15 mouse cellular contexts compared by ENCODE assay signal in the genomic region with DNA sequence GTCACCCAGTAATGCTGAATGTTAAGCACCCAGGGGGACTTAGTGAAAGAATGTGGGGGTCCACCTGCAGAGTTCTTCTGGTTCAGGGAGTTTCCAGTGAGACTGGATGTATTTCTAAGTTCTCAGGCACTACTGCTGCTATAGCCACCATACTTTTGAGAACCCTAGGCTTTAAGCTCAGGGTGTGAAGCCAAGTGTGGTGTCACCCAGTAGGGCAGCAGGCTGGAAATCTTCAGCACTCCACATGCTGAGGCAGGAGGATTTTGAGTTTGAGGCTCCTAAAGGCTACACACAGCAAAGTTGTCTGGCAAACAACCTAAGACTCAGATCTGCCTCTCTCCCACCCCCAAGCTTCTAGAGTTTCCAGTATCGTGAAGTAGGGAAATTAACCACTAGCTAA. TPM values are rescaled to one million over a fixed set of nuclear protein-coding genes. Genes with fewer than 3 reads are reported as not detected.
DNase-seq lines count a peak whose midpoint lies in the region; ATAC-seq and TF ChIP-seq lines count a peak whose summit lies in the region.
"Had no signal": no experiment of that assay in that cellular context is flagged by ENCODE, and none has a peak within 500 bp of the region (broad histone marks: within the 10 kb centered on the region; RNA-seq: fewer than 3 reads in every experiment).

No protein-coding gene starts in this region.

- H3K9me3 ChIP-seq in hindbrain, embryonic 14.5 days (ENCODE audit: control insufficient read depth, low read length), result no peaks in the 10 kb centered on the region
- no peaks in the 10 kb centered on the region for H3K9me3 ChIP-seq in hindbrain, embryonic 12.5 days (replicated peaks)
- H3K9me3 ChIP-seq in neural tube, embryonic 12.5 days, result no peaks in the 10 kb centered on the region
- no peaks in the 10 kb centered on the region for H3K9me3 ChIP-seq in hindbrain, postnatal 0 days (ENCODE audit: low read length)
- H3K9me3 ChIP-seq in neural tube, embryonic 14.5 days (ENCODE audit: control insufficient read depth, low read length), result no peaks in the 10 kb centered on the region
- H3K9me3 ChIP-seq: midbrain, embryonic 12.5 days had no signal

- 0 out of 2 replicates have a peak, but pooled peaks cover 12% of the 10 kb centered on the region for H3K4me1 ChIP-seq in hindbrain, embryonic 14.5 days (replicated peaks; ENCODE audit: control insufficient read depth, insufficient read depth, low read length)
- H3K4me1 ChIP-seq in hindbrain, embryonic 12.5 days, result peaks cover 9% of the 10 kb centered on the region
- H3K4me1 ChIP-seq in neural tube, embryonic 12.5 days, result peaks cover 12% of the 10 kb centered on the region
- H3K4me1 ChIP-seq in hindbrain, postnatal 0 days (ENCODE audit: insufficient read depth, low read length), result no peaks in the 10 kb centered on the region
- peaks cover 6% of the 10 kb centered on the region; the same call in 1 of the 2 replicates for H3K4me1 ChIP-seq in neural tube, embryonic 14.5 days (ENCODE audit: control insufficient read depth, insufficient read depth, low read length)

- H3K4me3 ChIP-seq in hindbrain, embryonic 14.5 days (replicated peaks; ENCODE audit: low read length), result no peak overlapping the region
- no peak overlapping the region for H3K4me3 ChIP-seq in hindbrain, embryonic 12.5 days
- H3K4me3 ChIP-seq in neural tube, embryonic 12.5 days, result no peak overlapping the region
- H3K4me3 ChIP-seq in hindbrain, postnatal 0 days (ENCODE audit: low read length), result no peak overlapping the region
- H3K4me3 ChIP-seq in neural tube, embryonic 14.5 days (ENCODE audit: low read depth, low read length), result peak overlapping the region; percentile 59; the same call in 1 of the 2 replicates

- H3K36me3 ChIP-seq in hindbrain, embryonic 14.5 days (replicated peaks; ENCODE audit: control insufficient read depth, insufficient read depth), result no peaks in the 10 kb centered on the region
- 0 out of 2 replicates have a peak, but pooled peaks cover 2% of the 10 kb centered on the region for H3K36me3 ChIP-seq in hindbrain, embryonic 12.5 days
- no peaks in the 10 kb centered on the region for H3K36me3 ChIP-seq in neural tube, embryonic 12.5 days
- no peaks in the 10 kb centered on the region for H3K36me3 ChIP-seq in hindbrain, postnatal 0 days (ENCODE audit: insufficient read depth, low read length)
- no peaks in the 10 kb centered on the region for H3K36me3 ChIP-seq in neural tube, embryonic 14.5 days (ENCODE audit: control insufficient read depth, insufficient read depth, low read length)
- H3K36me3 ChIP-seq: midbrain, embryonic 12.5 days had no signal

- no peaks in the 10 kb centered on the region for H3K27me3 ChIP-seq in hindbrain, embryonic 14.5 days (ENCODE audit: control insufficient read depth, insufficient read depth, low read length)
- H3K27me3 ChIP-seq in hindbrain, embryonic 12.5 days, result 0 out of 2 replicates have a peak, but pooled peaks cover 3% of the 10 kb centered on the region
- H3K27me3 ChIP-seq in neural tube, embryonic 12.5 days (replicated peaks), result no peaks in the 10 kb centered on the region
- no peaks in the 10 kb centered on the region for H3K27me3 ChIP-seq in hindbrain, postnatal 0 days (ENCODE audit: insufficient read depth, low read length)
- H3K27me3 ChIP-seq in neural tube, embryonic 14.5 days (ENCODE audit: control insufficient read depth, insufficient read depth, low read length), result no peaks in the 10 kb centered on the region

- H3K4me2 ChIP-seq in hindbrain, embryonic 14.5 days (replicated peaks), result peak overlapping the region; percentile 76; the same call in 1 of the 2 replicates
- H3K4me2 ChIP-seq in hindbrain, embryonic 12.5 days (replicated peaks), result no peak overlapping the region
- peak overlapping the region; percentile 89; the same call in 1 of the 2 replicates for H3K4me2 ChIP-seq in neural tube, embryonic 12.5 days (replicated peaks)
- peak overlapping the region; percentile 92; the same call in 1 of the 2 replicates for H3K4me2 ChIP-seq in hindbrain, postnatal 0 days (ENCODE audit: low read depth, low read length)
- no peak overlapping the region for H3K4me2 ChIP-seq in neural tube, embryonic 14.5 days (ENCODE audit: low read depth, low read length)

- H3K9ac ChIP-seq in hindbrain, embryonic 14.5 days, result no peak overlapping the region
- H3K9ac ChIP-seq in hindbrain, embryonic 12.5 days, result no peak overlapping the region
- no peak overlapping the region for H3K9ac ChIP-seq in neural tube, embryonic 12.5 days
- no peak overlapping the region for H3K9ac ChIP-seq in hindbrain, postnatal 0 days (replicated peaks; ENCODE audit: low read length)
- H3K9ac ChIP-seq in neural tube, embryonic 14.5 days (replicated peaks; ENCODE audit: low read depth, low read length), result no peak overlapping the region

- no peak for ATAC-seq in hindbrain, embryonic 14.5 days (ENCODE audit: low FRiP score)
- no peak for ATAC-seq in hindbrain, embryonic 12.5 days (ENCODE audit: low FRiP score)
- ATAC-seq in neural tube, embryonic 12.5 days (ENCODE audit: low FRiP score, low read depth), result no peak
- ATAC-seq in hindbrain, postnatal 0 days, result no peak
- ATAC-seq in neural tube, embryonic 14.5 days (ENCODE audit: low read depth), result no peak
- ATAC-seq in activated CD4-positive, CD25-positive, alpha-beta regulatory T cell, adult 4 months, result no peak
- ATAC-seq: intestine, embryonic 16.5 days had no signal

- no peak overlapping the region for H3K27ac ChIP-seq in hindbrain, embryonic 14.5 days
- no peak overlapping the region for H3K27ac ChIP-seq in hindbrain, embryonic 12.5 days
- H3K27ac ChIP-seq in neural tube, embryonic 12.5 days, result no peak overlapping the region
- H3K27ac ChIP-seq in hindbrain, postnatal 0 days, result no peak overlapping the region
- H3K27ac ChIP-seq in neural tube, embryonic 14.5 days (ENCODE audit: low read depth, low read length), result no peak overlapping the region
- H3K27ac ChIP-seq: midbrain, embryonic 12.5 days had no signal

- WGBS in hindbrain, embryonic 14.5 days, result 61% methylated on average over 1 of the region's 1 CpGs
- 66% methylated on average over 1 of the region's 1 CpGs for WGBS in hindbrain, embryonic 12.5 days
- WGBS in neural tube, embryonic 12.5 days, result 50% methylated on average over 1 of the region's 1 CpGs
- WGBS in hindbrain, postnatal 0 days, result 40% methylated on average over 1 of the region's 1 CpGs
- WGBS in neural tube, embryonic 14.5 days, result 69% methylated on average over 1 of the region's 1 CpGs

- DNase-seq in hindbrain, embryonic 14.5 days (ENCODE audit: low spot score), result no peak
- DNase-seq in neural tube, embryonic 10.5 days (ENCODE audit: extremely low spot score, low spot score), result no peak
- no peak for DNase-seq in hindbrain, postnatal 0 days (ENCODE audit: low spot score)
- no peak for DNase-seq in frontal cortex, postnatal 25 days (ENCODE audit: low spot score in 2 of 2)
- DNase-seq: layer of hippocampus, adult 9-11 months had no signal

- TF ChIP-seq CTCF in hindbrain, postnatal 0 days (IDR thresholded peaks at IDR 0.05; ENCODE audit: low read depth), result no peak

RNA-seq across cellular contexts. Expression of a gene that starts 1.4 kb away (rescaled TPM):
- 2.0 and 2.3 TPM in 2 replicates for polyA plus RNA-seq in hindbrain, embryonic 14.5 days (2014; fragmentation: Nextera tagmentation; extraction: Ambion mirVana)
- polyA plus RNA-seq in hindbrain, embryonic 12.5 days (2016; fragmentation: Nextera tagmentation; extraction: Ambion mirVana), result 2.3 TPM in 2 replicates
- polyA plus RNA-seq in neural tube, embryonic 12.5 days (2016; fragmentation: Nextera tagmentation; extraction: Ambion mirVana), result 1.9 and 2.5 TPM in 2 replicates
- total RNA-seq in hindbrain, postnatal 0 days (2014; rRNA removed), result 1.6 and 2.0 TPM in 2 replicates
- 2.3 TPM in 2 replicates for polyA plus RNA-seq in hindbrain, postnatal 0 days (2015; fragmentation: Nextera tagmentation; extraction: Ambion mirVana)
- polyA plus RNA-seq in neural tube, embryonic 14.5 days (2014; fragmentation: Nextera tagmentation; extraction: Ambion mirVana), result 1.6 and 2.2 TPM in 2 replicates
- polyA plus RNA-seq in activated CD4-positive, CD25-positive, alpha-beta regulatory T cell, adult 4 months (2017; shearing (Covaris generic)), result 1 to 10 TPM; 7.2 to 7.6 TPM

RNA-seq across cellular contexts. Expression of a gene that starts 8.4 kb away (rescaled TPM):
- polyA plus RNA-seq in hindbrain, embryonic 14.5 days (2014; fragmentation: Nextera tagmentation; extraction: Ambion mirVana), result 26.2 and 32.3 TPM in 2 replicates
- polyA plus RNA-seq in hindbrain, embryonic 12.5 days (2016; fragmentation: Nextera tagmentation; extraction: Ambion mirVana), result 34.4 and 38.3 TPM in 2 replicates
- 37.4 and 42.2 TPM in 2 replicates for polyA plus RNA-seq in neural tube, embryonic 12.5 days (2016; fragmentation: Nextera tagmentation; extraction: Ambion mirVana)
- 40.4 and 51.6 TPM in 2 replicates for total RNA-seq in hindbrain, postnatal 0 days (2014; rRNA removed)
- polyA plus RNA-seq in hindbrain, postnatal 0 days (2015; fragmentation: Nextera tagmentation; extraction: Ambion mirVana), result 31.2 and 34.6 TPM in 2 replicates
- polyA plus RNA-seq in neural tube, embryonic 14.5 days (2014; fragmentation: Nextera tagmentation; extraction: Ambion mirVana), result 25.5 and 30.6 TPM in 2 replicates
- polyA plus RNA-seq in activated CD4-positive, CD25-positive, alpha-beta regulatory T cell, adult 4 months (2017; shearing (Covaris generic)), result 10 to 100 TPM; 42.2 to 48.3 TPM

RNA-seq across cellular contexts. Expression of a gene that starts 9.3 kb away (rescaled TPM):
- 20.1 and 23.4 TPM in 2 replicates for polyA plus RNA-seq in hindbrain, embryonic 14.5 days (2014; fragmentation: Nextera tagmentation; extraction: Ambion mirVana)
- polyA plus RNA-seq in hindbrain, embryonic 12.5 days (2016; fragmentation: Nextera tagmentation; extraction: Ambion mirVana), result 8.5 TPM in 2 replicates
- polyA plus RNA-seq in neural tube, embryonic 12.5 days (2016; fragmentation: Nextera tagmentation; extraction: Ambion mirVana), result 8.9 and 10.5 TPM in 2 replicates
- 21.2 and 45.2 TPM in 2 replicates for total RNA-seq in hindbrain, postnatal 0 days (2014; rRNA removed)
- 25.7 and 27.5 TPM in 2 replicates for polyA plus RNA-seq in hindbrain, postnatal 0 days (2015; fragmentation: Nextera tagmentation; extraction: Ambion mirVana)
- 20.4 and 24.7 TPM in 2 replicates for polyA plus RNA-seq in neural tube, embryonic 14.5 days (2014; fragmentation: Nextera tagmentation; extraction: Ambion mirVana)
- under 1 TPM; 0.10 to 0.28 TPM for polyA plus RNA-seq in activated CD4-positive, CD25-positive, alpha-beta regulatory T cell, adult 4 months (2017; shearing (Covaris generic))

RNA-seq across cellular contexts. Expression of a gene that starts 39.7 kb away (rescaled TPM):
- 0.52 and 0.56 TPM in 2 replicates for polyA plus RNA-seq in hindbrain, embryonic 14.5 days (2014; fragmentation: Nextera tagmentation; extraction: Ambion mirVana)
- polyA plus RNA-seq in hindbrain, embryonic 12.5 days (2016; fragmentation: Nextera tagmentation; extraction: Ambion mirVana), result 0.36 TPM in 1 of 2 replicates, not detected in the other
- polyA plus RNA-seq in neural tube, embryonic 12.5 days (2016; fragmentation: Nextera tagmentation; extraction: Ambion mirVana), result not detected in 2 replicates
- 1.3 TPM in 1 of 2 replicates, not detected in the other for total RNA-seq in hindbrain, postnatal 0 days (2014; rRNA removed)
- polyA plus RNA-seq in hindbrain, postnatal 0 days (2015; fragmentation: Nextera tagmentation; extraction: Ambion mirVana), result 0.58 and 0.88 TPM in 2 replicates
- 0.89 and 1.3 TPM in 2 replicates for polyA plus RNA-seq in neural tube, embryonic 14.5 days (2014; fragmentation: Nextera tagmentation; extraction: Ambion mirVana)
- not detected for polyA plus RNA-seq in activated CD4-positive, CD25-positive, alpha-beta regulatory T cell, adult 4 months (2017; shearing (Covaris generic))
- polyA plus RNA-seq: embryonic facial prominence, embryonic 11.5 days; heart, postnatal 0 days; intestine, embryonic 16.5 days; limb, embryonic 14.5 days; neural tube, embryonic 11.5 days had no signal

RNA-seq across cellular contexts. Expression of a gene that starts 41.7 kb away (rescaled TPM):
- polyA plus RNA-seq in hindbrain, embryonic 14.5 days (2014; fragmentation: Nextera tagmentation; extraction: Ambion mirVana), result 12.7 and 15.3 TPM in 2 replicates
- polyA plus RNA-seq in hindbrain, embryonic 12.5 days (2016; fragmentation: Nextera tagmentation; extraction: Ambion mirVana), result 27.8 and 31.0 TPM in 2 replicates
- polyA plus RNA-seq in neural tube, embryonic 12.5 days (2016; fragmentation: Nextera tagmentation; extraction: Ambion mirVana), result 26.3 and 30.9 TPM in 2 replicates
- 31.3 and 35.2 TPM in 2 replicates for total RNA-seq in hindbrain, postnatal 0 days (2014; rRNA removed)
- polyA plus RNA-seq in hindbrain, postnatal 0 days (2015; fragmentation: Nextera tagmentation; extraction: Ambion mirVana), result 14.7 and 17.8 TPM in 2 replicates
- polyA plus RNA-seq in neural tube, embryonic 14.5 days (2014; fragmentation: Nextera tagmentation; extraction: Ambion mirVana), result 16.0 and 16.5 TPM in 2 replicates
- 10 to 100 TPM; 20.4 to 26.3 TPM for polyA plus RNA-seq in activated CD4-positive, CD25-positive, alpha-beta regulatory T cell, adult 4 months (2017; shearing (Covaris generic))

Comparison
In these comparisons a context has a peak if more than half of its experiments do, and no peak if none do; other contexts are left out.
1. H3K4me2 ChIP-seq: peak in hindbrain, embryonic 14.5 days (single experiment), neural tube, embryonic 12.5 days (single experiment) and hindbrain, postnatal 0 days (single experiment); none in hindbrain, embryonic 12.5 days (single experiment) and neural tube, embryonic 14.5 days (single experiment).